Mouse (Mus musculus) limb, embryonic 10.5 days (tissue): Measurements from ENCODE around the gene Wdr12. TPM values are rescaled to one million over a fixed set of nuclear protein-coding genes. Genes with fewer than 3 reads are reported as not detected.
"Not testable (repeated sequence)": the region's sequence is repeated elsewhere in the genome, so short reads cannot be mapped to it uniquely, and the experiment has no call there.

ENCODE experiments used
- DNase-seq: peaks from one replicate; pipeline ENCODE4 v3.0.0-alpha.2; 2017; ENCODE audit warnings: low spot score
- H3K27ac ChIP-seq: fragments of 300-500 bp; sonication (generic); 2 replicates; pipeline ENCODE4 v1.5.1; 2016; ENCODE audit warnings: mild to moderate bottlenecking
- H3K27me3 ChIP-seq: fragments of 300-500 bp; sonication (generic); 2 replicates; pipeline ENCODE4 v1.6.1; 2016; ENCODE audit warnings: low read depth, mild to moderate bottlenecking; ENCODE audit not compliant: poor library complexity, severe bottlenecking
- H3K36me3 ChIP-seq: fragments of 300-500 bp; sonication (generic); 2 replicates; pipeline ENCODE4 v1.6.1; 2016; ENCODE audit warnings: mild to moderate bottlenecking, moderate library complexity
- H3K4me1 ChIP-seq: fragments of 300-500 bp; sonication (generic); 2 replicates; pipeline ENCODE4 v1.6.1; 2016
- H3K4me3 ChIP-seq: fragments of 300-500 bp; sonication (generic); 2 replicates; pipeline ENCODE4 v1.5.1; 2016; ENCODE audit warnings: mild to moderate bottlenecking, moderate library complexity
- H3K9me3 ChIP-seq: fragments of 300-500 bp; sonication (generic); replicated peaks from 2 replicates; pipeline ENCODE4 v1.6.1; 2016; ENCODE audit warnings: mild to moderate bottlenecking
- WGBS: fragments of 180-500 bp; shearing (Covaris S2); methylation state at CpG from one replicate; pipeline ENCODE4 v1.1.7; 2016; 5-methylcytosine and 5-hydroxymethylcytosine counted together
- polyA plus RNA-seq: library from polyadenylated mRNA; unstranded; fragments of >200 nt; fragmentation: Nextera tagmentation; extraction: Ambion mirVana; gene quantifications from 2 replicates; pipeline ENCODE4 v1.2.1, GENCODE M21; 2016

Gene Wdr12
- 60.4 and 73.0 TPM in 2 replicates for polyA plus RNA-seq

GRCm38 (mm10) chr1:60098024-60098781 lies at the start of gene Wdr12, which contains the start of gene Carf:
TSS of gene Wdr12 (minus strand) at chr1:60098645.
TSS of gene Carf (plus strand) at chr1:60098247.
- DNase-seq, result peak; percentile 97
- H3K9me3 ChIP-seq, result no peaks in the 10 kb centered on the region
- H3K4me1 ChIP-seq, result peaks cover 11% of the 10 kb centered on the region
- peaks cover 15% of the 10 kb centered on the region for H3K36me3 ChIP-seq
- H3K27me3 ChIP-seq, result no peaks in the 10 kb centered on the region
- WGBS, result under 1% methylated on average over 71 of the region's 71 CpGs
- H3K4me3 ChIP-seq, result peak within 1 kb of the TSS; percentile 91
- H3K27ac ChIP-seq, result peak within 1 kb of the TSS; percentile 97

GRCm38 (mm10) chr1:60137346-60137745 lies 38.9 kb upstream of the Wdr12 start:
- no peaks in the 10 kb centered on the region for H3K9me3 ChIP-seq
- WGBS, result 60% methylated on average over 9 of the region's 9 CpGs
- H3K27ac ChIP-seq, result no peak overlapping the region
- H3K4me3 ChIP-seq, result no peak overlapping the region
- peaks cover 9% of the 10 kb centered on the region; the same call in 1 of the 2 replicates for H3K36me3 ChIP-seq
- H3K4me1 ChIP-seq, result no peaks in the 10 kb centered on the region
- no peaks in the 10 kb centered on the region for H3K27me3 ChIP-seq
- DNase-seq, result no peak

DNA sequence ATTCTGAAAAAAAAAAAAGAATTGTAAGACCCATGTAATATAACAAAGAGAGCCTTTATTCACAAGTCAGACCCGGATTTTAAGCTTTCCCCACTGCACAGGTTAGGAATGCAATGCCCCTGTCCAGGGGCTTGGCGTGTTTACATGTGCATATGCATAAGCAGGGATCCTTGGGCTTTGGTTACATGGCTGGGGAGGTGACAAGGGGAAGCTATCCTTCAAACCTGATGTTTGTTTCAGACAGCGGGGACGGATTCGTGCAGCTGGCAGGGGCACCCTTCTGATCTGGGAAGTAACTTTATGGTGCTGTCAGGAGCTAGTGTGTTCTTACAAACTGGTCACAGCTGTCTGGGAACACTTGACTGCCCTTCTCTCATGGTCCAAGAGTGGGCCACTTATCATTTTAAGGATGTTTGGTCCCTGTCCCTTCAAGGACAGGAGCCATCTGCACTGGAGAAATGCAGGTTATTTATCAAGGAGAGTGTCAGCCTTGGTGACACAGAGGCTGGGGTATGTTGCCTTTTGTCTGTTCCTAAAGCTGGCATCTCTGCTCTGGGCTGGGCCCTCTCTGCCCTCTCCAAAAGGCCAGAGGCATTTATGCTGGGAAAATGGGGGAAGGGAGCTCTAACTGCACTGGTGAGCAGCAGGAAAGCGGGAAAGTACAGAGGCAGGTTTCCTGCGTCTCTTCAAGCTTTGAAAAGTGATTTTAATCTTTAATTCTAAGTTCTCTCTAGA lies 19.4 kb upstream of the Wdr12 start:
- no peak for DNase-seq
- H3K27me3 ChIP-seq, result no peaks in the 10 kb centered on the region
- no peaks in the 10 kb centered on the region for H3K9me3 ChIP-seq
- 64% methylated on average over 7 of the region's 7 CpGs for WGBS
- peaks cover 5% of the 10 kb centered on the region; the same call in 1 of the 2 replicates for H3K4me1 ChIP-seq
- H3K36me3 ChIP-seq, result peaks cover 10% of the 10 kb centered on the region
- H3K4me3 ChIP-seq, result no peak overlapping the region
- no peak overlapping the region for H3K27ac ChIP-seq

GRCm38 (mm10) chr1:60104582-60104981 lies 6.1 kb upstream of the Wdr12 start:
- H3K36me3 ChIP-seq, result peaks cover 9% of the 10 kb centered on the region
- H3K27ac ChIP-seq, result no peak overlapping the region
- H3K9me3 ChIP-seq, result no peaks in the 10 kb centered on the region
- no peaks in the 10 kb centered on the region for H3K27me3 ChIP-seq
- WGBS, result 96% methylated on average over 1 of the region's 1 CpGs
- no peaks in the 10 kb centered on the region for H3K4me1 ChIP-seq
- no peak overlapping the region for H3K4me3 ChIP-seq
- DNase-seq, result no peak

DNA sequence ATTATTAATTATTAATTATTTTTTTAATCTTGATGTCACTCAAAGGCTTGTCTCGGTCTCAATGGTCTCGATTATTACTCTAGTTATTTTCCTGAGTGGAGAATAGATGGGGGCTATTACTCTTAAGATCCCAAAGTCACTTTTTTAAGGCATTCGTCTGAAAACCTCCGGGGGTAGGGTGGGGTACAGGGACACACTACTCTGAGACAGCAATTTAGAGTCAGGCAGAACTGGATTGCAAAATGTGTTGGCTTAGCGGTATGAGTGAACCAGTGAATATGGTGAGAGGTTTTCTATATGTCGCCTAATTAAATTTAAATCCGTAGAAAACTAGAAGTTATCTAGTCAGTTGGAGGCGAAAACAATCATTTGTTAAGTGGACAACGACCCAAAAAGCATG lies 394 bp upstream of the Wdr12 start:
- 16% methylated on average over 9 of the region's 9 CpGs for WGBS
- no peak for DNase-seq
- peak overlapping the region; percentile 91 for H3K4me3 ChIP-seq
- peaks cover 10% of the 10 kb centered on the region for H3K36me3 ChIP-seq
- H3K4me1 ChIP-seq, result peaks cover 11% of the 10 kb centered on the region
- H3K27me3 ChIP-seq, result no peaks in the 10 kb centered on the region
- no peaks in the 10 kb centered on the region for H3K9me3 ChIP-seq
- 0 out of 2 replicates have a peak overlapping the region, but pooled peaks have one; percentile 97 for H3K27ac ChIP-seq

GRCm38 (mm10) chr1:60097277-60098023 lies 995 bp downstream of the Wdr12 start:
- H3K36me3 ChIP-seq, result peaks cover 23% of the 10 kb centered on the region
- no peaks in the 10 kb centered on the region for H3K27me3 ChIP-seq
- under 1% methylated on average over 25 of the region's 25 CpGs for WGBS
- peaks cover 11% of the 10 kb centered on the region for H3K4me1 ChIP-seq
- H3K27ac ChIP-seq, result peak overlapping the region; percentile 97
- H3K4me3 ChIP-seq, result peak overlapping the region; percentile 91
- no peaks in the 10 kb centered on the region for H3K9me3 ChIP-seq
- peak; percentile 77 for DNase-seq

DNA sequence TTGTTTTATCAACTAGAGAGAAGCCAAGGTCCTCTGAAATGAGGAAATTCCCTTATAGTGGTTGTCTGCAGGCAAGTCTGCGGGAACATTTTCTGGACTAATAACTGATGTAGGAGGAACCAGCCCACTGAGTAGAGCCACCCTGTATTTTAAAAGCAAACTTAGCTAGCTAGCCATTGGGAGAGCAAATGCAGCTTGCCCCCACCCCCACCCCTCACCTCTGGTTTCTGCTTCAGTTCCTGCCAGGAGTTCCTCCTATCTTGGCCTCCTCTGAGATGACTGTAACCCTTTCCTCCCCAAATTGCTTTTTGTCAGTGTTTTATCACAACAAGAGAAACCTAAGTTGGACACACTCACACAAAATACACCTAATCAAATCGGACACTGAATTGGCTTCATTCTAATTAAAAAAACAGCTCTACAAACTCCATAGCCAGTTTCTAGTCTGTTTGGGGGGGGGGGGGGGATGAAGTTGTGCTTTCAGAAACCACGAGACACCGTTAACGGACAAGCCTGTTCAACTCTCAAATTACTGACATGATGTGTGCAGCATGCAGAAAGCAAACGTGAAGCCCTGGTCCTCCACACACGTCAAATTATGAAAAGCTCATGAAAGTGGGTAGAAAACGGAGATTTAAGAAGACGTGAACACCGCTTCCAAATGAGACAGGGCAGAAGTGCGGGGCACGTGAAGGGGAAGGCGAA lies 1.7 kb downstream of the Wdr12 start:
- Histone ChIP-seq H3K4me3 (peak overlapping the region; percentile 91), H3K4me1 (peaks cover 11% of the 10 kb centered on the region), H3K36me3 (peaks cover 30% of the 10 kb centered on the region), H3K9me3 (no peaks in the 10 kb centered on the region), H3K27me3 (no peaks in the 10 kb centered on the region), H3K27ac (peak overlapping the region; percentile 97)
- whole genome bisulfite sequencing, result 10% methylated on average over 13 of the region's 13 CpGs
- peak; percentile 33 for DNase-seq

DNA sequence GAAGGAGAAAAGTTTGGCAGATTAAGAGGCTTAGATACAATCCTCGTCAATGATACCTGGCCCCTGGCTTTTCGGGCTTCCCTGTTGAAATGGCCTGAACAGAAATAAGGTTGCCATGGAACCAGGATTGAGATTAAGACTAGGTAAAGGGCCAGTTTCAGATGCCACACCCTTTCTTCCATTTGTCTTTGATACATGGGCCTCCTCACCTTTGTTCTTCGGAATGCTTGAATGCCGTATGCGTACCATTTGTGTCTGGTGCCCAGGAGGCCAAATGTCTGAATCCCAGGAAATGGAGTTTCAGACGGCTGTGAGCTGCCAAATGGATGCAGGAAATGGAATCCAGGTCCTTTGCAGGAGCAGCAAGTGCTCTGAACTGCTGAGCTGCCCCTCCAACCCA lies 22.0 kb downstream of the Wdr12 start:
- H3K9me3 ChIP-seq, result no peaks in the 10 kb centered on the region
- no peak for DNase-seq
- peaks cover 61% of the 10 kb centered on the region for H3K36me3 ChIP-seq
- H3K4me1 ChIP-seq, result no peaks in the 10 kb centered on the region
- no peaks in the 10 kb centered on the region for H3K27me3 ChIP-seq
- no peak overlapping the region for H3K4me3 ChIP-seq
- no peak overlapping the region for H3K27ac ChIP-seq
- 83% methylated on average over 6 of the region's 6 CpGs for WGBS

DNA sequence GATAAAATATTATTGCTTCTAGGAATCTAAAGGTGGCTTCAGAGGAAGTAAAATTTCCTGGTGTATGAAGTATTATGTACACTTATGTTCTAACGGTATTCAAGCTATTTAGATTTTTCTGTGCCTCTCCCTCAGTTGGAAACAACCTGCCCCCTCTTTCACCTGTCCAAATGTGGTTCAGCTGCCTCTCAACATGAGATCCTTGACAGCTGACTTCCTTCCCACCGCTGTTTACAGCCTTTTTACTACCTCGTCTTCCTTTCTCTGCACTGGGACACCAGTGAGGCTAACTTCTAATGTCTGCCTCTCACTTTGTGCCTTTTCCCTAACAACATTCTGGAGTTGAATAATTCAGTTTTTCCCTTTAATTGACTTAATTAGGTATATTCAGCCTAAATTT lies 22.9 kb downstream of the Wdr12 start:
- no peak overlapping the region for H3K27ac ChIP-seq
- H3K27me3 ChIP-seq, result no peaks in the 10 kb centered on the region
- peaks cover 54% of the 10 kb centered on the region for H3K36me3 ChIP-seq
- DNase-seq, result no peak
- no peak overlapping the region for H3K4me3 ChIP-seq
- no peaks in the 10 kb centered on the region for H3K4me1 ChIP-seq
- WGBS, result 71% methylated on average over 3 of the region's 3 CpGs
- H3K9me3 ChIP-seq, result no peaks in the 10 kb centered on the region

DNA sequence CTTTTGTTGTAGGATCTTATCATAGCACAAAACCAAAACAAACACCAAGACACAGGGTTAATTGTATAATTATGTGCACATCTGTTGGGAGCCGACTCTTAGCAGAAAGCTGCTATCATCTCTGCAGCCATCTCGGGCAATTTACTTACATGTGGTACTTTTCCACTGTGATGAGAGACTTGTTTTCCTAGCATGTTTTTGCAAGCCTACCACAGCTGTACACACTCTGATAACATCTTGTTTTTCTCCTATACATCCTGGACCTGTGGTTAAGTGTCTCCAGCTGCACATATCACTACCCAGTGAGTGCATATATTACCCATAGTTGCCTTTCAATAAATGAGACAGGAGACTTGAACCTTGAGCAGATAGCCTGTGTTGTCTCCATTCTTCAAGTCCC lies 23.5 kb downstream of the Wdr12 start:
- Histone ChIP-seq H3K4me1 (no peaks in the 10 kb centered on the region), H3K27me3 (no peaks in the 10 kb centered on the region), H3K27ac (no peak overlapping the region), H3K36me3 (peaks cover 48% of the 10 kb centered on the region), H3K9me3 (no peaks in the 10 kb centered on the region), H3K4me3 (no peak overlapping the region)
- DNase-seq, result no peak
- 85% methylated on average over 2 of the region's 2 CpGs for WGBS

DNA sequence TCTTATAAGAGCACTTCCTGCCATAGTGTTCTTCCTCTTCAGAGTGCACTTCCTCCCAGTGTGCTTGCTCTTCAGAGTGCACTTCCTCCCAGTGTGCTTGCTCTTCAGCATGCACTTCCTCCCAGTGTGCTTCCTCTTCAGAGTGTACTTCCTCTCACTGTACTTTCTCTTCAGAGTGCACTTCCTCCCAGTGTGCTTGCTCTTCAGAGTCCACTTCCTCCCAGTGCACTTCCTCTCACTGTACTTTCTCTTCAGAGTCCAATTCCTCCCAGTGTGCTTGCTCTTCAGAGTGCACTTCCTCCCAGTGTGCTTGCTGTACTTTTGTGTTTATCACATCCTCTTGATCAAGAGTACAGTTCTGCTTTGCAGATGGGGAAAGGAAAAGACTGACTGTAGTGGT lies 27.7 kb downstream of the Wdr12 start:
- not testable (repeated sequence) for H3K4me3 ChIP-seq, DNase-seq, H3K27ac ChIP-seq

GRCm38 (mm10) chr1:60056310-60056709 lies 42.1 kb downstream of the Wdr12 start:
- Histone ChIP-seq H3K4me3 (no peak overlapping the region), H3K4me1 (no peaks in the 10 kb centered on the region), H3K9me3 (no peaks in the 10 kb centered on the region), H3K27me3 (no peaks in the 10 kb centered on the region), H3K27ac (no peak overlapping the region), H3K36me3 (no peaks in the 10 kb centered on the region)
- DNase-seq, result no peak
- WGBS, result 80% methylated on average over 3 of the region's 3 CpGs

More for the DNA sequence above, 27.7 kb downstream of the Wdr12 start:
- H3K4me1 ChIP-seq, H3K27me3 ChIP-seq, H3K36me3 ChIP-seq, H3K9me3 ChIP-seq: not testable (repeated sequence)
